Mouse (Mus musculus) kidney, adult 9 months (tissue): ENCODE measurements at regions not wholly inside any gene's neighbourhood (a gene's known extent, or its start where the extent isn't known, plus 50 kb on each side); places are given as distances from the start of the nearest gene placed in this dataset.

Experiments
- DNase-seq: peaks from one replicate; pipeline ENCODE4 v3.0.0; 2022

DNA sequence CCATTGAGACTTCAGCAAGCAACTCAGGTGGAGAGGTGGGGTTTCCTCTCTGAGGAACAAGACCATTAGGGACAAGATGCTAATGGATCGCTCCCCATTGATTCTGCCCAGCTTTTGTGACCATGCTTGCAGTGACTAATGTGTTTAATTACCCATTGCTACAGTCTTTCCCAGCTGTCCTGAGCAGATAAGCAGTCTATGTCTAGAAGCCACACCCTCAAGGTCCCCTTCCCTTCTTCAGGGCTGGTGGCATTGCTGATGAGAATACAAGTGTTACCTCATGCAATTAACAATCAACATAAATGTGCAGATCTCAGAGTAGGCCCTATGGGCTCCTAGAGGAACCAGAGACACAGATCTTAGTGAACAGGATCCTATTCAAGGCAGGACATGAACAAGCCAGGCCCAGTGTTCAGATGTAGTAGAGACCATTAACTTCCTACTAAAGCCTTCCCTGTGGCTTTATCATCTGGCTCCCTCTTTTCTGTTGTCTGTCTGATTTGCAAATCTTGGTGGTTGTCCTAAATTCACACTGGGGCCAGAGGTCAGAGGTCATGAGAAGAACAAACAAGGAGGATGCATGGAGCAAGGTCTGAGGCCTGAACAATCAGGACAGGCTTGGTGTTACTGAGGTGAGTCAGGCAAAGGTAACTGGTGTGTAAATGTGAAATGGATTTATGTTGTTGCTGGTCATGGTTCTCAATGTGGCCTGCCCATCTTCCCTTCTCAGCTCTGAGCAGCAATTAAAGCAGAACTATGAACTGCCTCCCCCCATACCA is 56.8 kb downstream of the Odc1 start:
- no peak for DNase-seq

DNA sequence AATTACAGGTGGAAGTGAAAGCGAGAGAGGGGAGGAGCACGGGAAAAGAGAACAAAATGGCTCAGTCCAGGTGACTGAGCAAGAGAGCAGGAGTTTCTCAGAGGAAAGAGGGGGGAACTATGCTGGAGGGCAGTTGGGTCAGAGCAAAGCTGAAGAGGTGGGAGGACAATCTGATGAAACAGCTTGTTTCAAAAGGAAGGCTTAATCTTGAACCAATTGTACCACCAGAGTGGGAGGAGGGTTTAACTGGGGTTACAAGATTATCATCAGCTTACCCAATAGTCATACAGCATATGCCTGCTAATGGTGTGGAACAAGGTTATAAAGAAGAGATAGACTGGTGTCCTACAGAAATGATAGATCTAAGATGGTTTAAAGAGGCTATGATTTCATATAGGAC is 59.0 kb downstream of the Odc1 start:
- no peak for DNase-seq

DNA sequence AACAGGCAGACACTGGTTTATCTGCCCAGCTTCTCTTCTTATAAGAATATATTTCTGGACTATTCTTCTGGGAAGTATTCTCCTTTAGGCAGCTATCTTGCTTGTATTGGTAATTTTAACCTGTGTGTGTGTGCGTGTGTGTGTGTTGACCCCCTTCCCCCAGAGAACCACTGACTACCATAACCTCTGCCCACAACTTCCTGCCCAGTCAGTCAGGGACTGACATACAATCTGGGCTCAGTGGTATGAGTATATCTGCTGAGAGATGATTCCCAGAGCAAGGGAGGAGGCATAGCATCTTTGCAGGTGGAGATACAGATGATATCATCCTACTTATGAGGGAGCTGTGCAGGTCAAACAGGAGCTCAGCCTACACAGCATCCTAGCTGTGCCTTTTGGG is 65.8 kb downstream of the Odc1 start:
- DNase-seq, result no peak

DNA sequence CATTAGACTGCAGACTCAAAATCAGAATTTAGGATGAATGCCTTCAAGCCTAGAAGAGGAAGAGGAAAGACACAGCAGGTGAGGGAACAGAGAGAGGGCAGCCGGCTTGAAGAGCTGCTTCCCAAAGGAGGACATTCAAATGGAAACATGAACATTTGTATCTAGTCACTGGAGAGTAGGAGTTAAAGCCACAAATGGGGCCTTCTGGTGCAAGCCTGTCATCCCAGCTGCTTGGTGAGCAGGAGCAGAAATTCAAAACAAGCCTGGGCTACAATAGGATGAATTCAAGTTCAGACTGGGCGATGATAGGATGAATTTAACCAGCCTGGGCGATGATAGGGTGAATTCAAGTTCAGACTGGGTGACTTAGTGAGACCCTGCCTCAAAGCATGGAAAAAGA is 67.4 kb downstream of the Odc1 start:
- DNase-seq, result no peak

DNA sequence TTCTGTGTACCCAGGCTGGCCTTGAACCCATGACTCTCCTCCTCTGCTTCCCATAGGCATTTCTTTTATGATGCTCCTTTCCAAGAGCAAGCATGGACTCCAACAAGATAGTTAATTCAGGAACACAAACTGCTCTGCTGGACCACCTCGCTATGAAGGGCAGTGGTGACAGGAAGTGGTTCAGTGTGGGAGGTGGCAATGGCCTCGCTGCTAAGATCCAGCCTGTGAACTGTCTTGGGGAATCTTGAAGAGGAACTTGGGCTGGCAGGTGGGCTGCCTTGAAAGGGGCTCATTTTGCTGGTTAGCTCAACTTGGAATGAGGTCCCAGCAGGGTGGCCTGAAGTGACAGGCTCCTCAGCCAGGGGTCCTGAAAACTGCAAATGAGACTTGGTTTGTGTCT is 72.4 kb upstream of the Hpcal1 start:
- no peak for DNase-seq

DNA sequence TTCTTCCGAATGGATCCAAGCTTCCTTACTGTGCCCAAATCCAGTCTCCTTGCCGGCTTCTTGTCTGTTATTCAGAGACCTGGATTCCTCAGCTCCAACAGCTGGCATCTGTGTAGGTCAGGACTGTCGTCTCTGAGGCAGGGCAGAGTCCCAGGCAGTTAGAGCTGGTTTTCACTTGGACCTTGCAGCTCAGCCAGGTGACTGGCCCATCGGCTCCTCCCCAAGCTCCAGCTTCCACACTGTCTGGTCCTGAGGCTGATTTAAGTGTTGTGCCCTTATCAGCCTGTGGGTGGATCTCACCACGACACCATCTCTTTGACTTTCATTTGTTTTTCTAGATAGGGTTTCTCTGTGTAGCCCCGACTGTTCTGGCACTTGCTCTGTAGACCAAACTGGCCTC is 70.4 kb upstream of the Hpcal1 start:
- peak; percentile 38 for DNase-seq

DNA sequence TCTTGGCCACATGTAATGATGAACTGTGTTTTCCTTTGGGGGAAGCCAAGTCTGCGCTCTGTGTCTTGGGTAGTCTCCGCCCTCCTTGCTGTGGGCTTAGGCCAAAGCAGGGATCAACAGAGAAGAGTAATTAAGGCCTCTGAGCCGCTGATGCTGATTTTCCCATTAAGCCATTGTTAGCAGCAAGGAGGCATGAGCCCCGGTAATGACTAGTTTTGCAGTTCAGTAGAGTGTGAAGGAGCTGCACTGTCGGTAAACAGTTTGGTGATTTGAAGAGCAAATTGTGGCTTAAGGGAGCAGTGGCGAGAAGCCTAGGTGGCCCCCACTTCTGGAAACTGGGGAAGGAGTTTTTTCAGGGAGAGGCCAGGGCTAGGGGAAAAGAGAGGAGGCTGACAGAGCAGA is 69.2 kb upstream of the Hpcal1 start:
- DNase-seq, result peak; percentile 22

DNA sequence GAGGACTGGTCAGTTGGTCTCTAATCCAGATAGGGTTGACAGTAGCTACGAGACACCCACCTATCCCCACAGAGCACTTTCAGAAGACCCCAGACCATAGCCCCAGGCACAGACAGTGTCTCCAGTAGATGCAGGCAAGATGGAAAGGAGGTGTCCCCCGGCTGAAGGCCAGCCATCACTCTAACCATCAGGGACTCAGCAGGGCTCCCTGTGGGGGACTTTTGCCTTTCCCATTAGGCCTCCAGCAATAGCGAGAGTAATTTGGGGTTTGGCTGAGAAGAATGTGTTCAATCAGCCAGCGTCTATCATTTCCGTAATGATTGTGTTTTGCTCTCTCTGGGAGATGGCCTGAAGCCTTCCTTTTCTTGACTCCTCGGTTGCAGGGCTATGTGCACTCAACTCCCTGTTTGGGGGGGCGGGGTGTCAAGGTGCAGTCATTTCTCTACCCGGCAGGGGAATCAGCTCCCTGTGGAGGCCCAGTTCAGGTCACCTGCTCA is 68.1 kb upstream of the Hpcal1 start:
- no peak for DNase-seq

DNA sequence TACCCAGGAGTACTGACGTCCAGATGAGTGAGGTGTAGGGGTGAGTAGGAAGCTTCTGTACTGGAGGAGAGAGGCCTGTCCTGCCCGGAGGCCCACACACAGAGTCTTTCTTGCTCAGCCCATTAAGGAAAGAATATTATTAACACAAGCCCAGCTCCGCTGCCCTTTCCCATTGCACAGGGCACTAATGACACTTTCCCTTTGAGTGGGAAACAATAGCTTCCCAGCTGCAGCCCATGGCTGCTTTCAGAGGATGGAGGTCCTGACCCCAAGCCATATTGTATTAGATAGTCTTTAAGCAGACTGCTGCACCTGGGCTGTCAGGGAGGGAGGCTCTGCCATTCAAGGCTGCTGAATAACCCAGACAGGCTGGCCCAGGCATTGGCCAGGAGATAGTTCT is 64.6 kb upstream of the Hpcal1 start:
- no peak for DNase-seq

DNA sequence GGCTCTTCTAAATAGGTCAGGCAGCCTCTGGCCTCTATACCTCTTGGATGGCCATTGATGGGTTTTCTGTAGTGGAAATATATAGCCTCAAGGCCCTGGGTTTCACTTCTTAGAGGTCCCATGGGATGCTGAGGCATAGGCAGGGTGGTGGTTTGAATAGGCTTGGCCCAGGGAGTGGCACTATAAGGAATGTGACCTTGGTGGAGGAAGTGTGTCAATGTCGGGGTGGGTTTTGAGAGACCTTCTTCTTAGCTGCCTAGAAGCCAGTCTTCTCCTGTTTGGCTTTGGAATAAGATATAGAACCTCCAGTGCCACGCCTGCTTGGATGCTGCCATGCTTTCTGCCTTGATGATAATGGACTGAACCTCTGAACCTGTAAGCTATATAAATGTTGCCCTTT is 59.5 kb upstream of the Hpcal1 start:
- no peak for DNase-seq

DNA sequence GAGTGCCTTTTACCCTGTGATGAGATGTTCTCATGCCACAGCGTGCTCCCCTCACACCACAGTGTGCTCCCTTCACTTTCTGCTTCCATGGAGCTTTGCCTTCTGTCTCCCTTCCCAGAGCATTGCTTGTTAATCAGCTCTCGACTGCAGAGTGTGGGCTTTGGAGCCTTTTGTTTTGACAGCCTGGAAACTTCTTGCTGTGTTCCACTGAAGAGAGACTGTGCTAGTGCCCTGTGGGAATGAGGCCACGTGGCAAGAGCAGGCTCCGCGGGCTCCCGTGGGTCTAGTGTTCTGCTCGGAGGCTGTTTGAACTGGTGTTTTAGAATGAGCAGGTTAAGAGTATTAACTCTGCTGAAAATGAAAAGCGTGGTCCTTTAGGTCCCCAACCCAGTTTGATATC is 54.5 kb upstream of the Hpcal1 start:
- peak; percentile 21 for DNase-seq

DNA sequence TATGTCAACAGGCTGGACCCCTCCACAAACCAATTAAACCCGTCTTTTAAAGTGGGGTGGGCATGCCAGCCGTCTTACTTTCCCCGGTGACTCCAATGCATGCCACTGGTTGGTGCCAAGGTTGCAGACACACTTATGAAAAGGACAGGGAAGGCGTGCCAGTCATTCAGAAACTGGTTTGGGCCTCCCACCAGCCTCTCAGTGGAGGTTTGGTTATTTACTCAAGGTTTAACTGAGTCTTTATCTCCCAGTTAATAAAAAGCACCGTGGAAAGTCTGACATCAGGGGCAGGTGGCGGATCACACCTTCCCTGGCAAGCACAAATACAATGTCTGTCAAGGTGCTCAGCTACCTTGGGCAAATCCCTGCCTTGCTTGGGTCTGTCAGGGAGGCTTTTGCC is 54.1 kb upstream of the Hpcal1 start:
- peak; percentile 34 for DNase-seq
